Mouse (Mus musculus) lung, postnatal 0 days (tissue): Measurements from ENCODE around the gene Lin54. TPM values are rescaled to one million over a fixed set of nuclear protein-coding genes. Genes with fewer than 3 reads are reported as not detected.

Experiments
- ATAC-seq: fragments of 200-750 bp; cut with Nextera tagmentation; 2 replicates; pipeline ENCODE4 v1.8.0; 2017; ENCODE audit warnings: moderate library complexity
- DNase-seq: peaks from one replicate; pipeline ENCODE4 v3.0.0-alpha.2; 2016; ENCODE audit warnings: low spot score
- H3K27ac ChIP-seq: fragments of 300-500 bp; sonication (generic); 2 replicates; pipeline ENCODE4 v1.5.1; 2014; ENCODE audit warnings: antibody characterized with exemption, mild to moderate bottlenecking, low read length, mixed read lengths
- H3K27me3 ChIP-seq: fragments of 300-500 bp; sonication (generic); replicated peaks from 2 replicates; pipeline ENCODE4 v1.6.1; 2014; ENCODE audit warnings: low read length, mixed read lengths; ENCODE audit not compliant: insufficient read depth
- H3K36me3 ChIP-seq: fragments of 300-500 bp; sonication (generic); 2 replicates; pipeline ENCODE4 v1.6.1; 2014; ENCODE audit warnings: low read length, mixed read lengths; ENCODE audit not compliant: insufficient read depth
- H3K4me1 ChIP-seq: fragments of 300-500 bp; sonication (generic); 2 replicates; pipeline ENCODE4 v1.6.1; 2014; ENCODE audit warnings: antibody characterized with exemption, low read depth, low read length, mixed read lengths; ENCODE audit not compliant: insufficient read depth
- H3K4me2 ChIP-seq: fragments of 300-500 bp; sonication (generic); replicated peaks from 2 replicates; pipeline ENCODE4 v1.6.1; 2014; ENCODE audit warnings: low read depth, mild to moderate bottlenecking, low read length, moderate library complexity, mixed read lengths
- H3K4me3 ChIP-seq: fragments of 300-500 bp; sonication (generic); 2 replicates; pipeline ENCODE4 v1.5.1; 2014; ENCODE audit warnings: low read depth, low read length
- H3K9ac ChIP-seq: fragments of 300-500 bp; sonication (generic); replicated peaks from 2 replicates; pipeline ENCODE4 v1.6.1; 2014; ENCODE audit warnings: low read depth, mild to moderate bottlenecking
- H3K9me3 ChIP-seq: fragments of 300-500 bp; sonication (generic); 2 replicates; pipeline ENCODE4 v1.6.1; 2016; ENCODE audit warnings: low read length, mixed read lengths
- CTCF ChIP-seq: IDR thresholded peaks from 2 replicates; pipeline ENCODE4 v1.5.1; 2016; ENCODE audit warnings: antibody characterized with exemption, mild to moderate bottlenecking
- EP300 ChIP-seq: IDR thresholded peaks from 2 replicates; pipeline ENCODE4 v1.6.1; 2016; ENCODE audit warnings: antibody characterized with exemption, mild to moderate bottlenecking, control low read depth
- WGBS: fragments of 180-500 bp; shearing (Covaris S2); extraction: QIAGEN DNeasy Blood & Tissue Kit; methylation state at CpG from one replicate; pipeline ENCODE4 v1.1.7; 2014; 5-methylcytosine and 5-hydroxymethylcytosine counted together
- polyA plus RNA-seq: library from polyadenylated mRNA; unstranded; fragments of >200 nt; fragmentation: Nextera tagmentation; extraction: Ambion mirVana; gene quantifications from 2 replicates; pipeline ENCODE4 v1.2.1, GENCODE M21; 2015

Gene Lin54
- polyA plus RNA-seq, 1 experiment from 2014 or later: 5.9 TPM

GRCm38 (mm10) chr5:100459468-100459867, 41.0 kb downstream of the Lin54 start:
- H3K4me3 ChIP-seq: no peak overlapping the region
- ATAC-seq: no peak
- no peaks in the 10 kb centered on the region for H3K9me3 ChIP-seq
- DNase-seq: no peak
- H3K4me2 ChIP-seq: no peak overlapping the region
- WGBS: 89% methylated on average over 5 of the region's 5 CpGs
- H3K27ac ChIP-seq: no peak overlapping the region
- H3K4me1 ChIP-seq: no peaks in the 10 kb centered on the region
- H3K27me3 ChIP-seq: no peaks in the 10 kb centered on the region
- no peak for TF ChIP-seq CTCF
- TF ChIP-seq EP300: no peak
- H3K36me3 ChIP-seq: peaks cover 9% of the 10 kb centered on the region; the same call in 1 of the 2 replicates
- no peak overlapping the region for H3K9ac ChIP-seq

- DNase-seq (no peak), ATAC-seq (no peak)
- Histone ChIP-seq H3K4me1 (no peaks in the 10 kb centered on the region), H3K4me3 (no peak overlapping the region), H3K36me3 (peaks cover 23% of the 10 kb centered on the region), H3K9me3 (no peaks in the 10 kb centered on the region), H3K9ac (no peak overlapping the region), H3K4me2 (no peak overlapping the region), H3K27me3 (no peaks in the 10 kb centered on the region), H3K27ac (no peak overlapping the region)
- no peak for TF ChIP-seq CTCF
- no peak for TF ChIP-seq EP300
- WGBS: 84% methylated on average over 2 of the region's 2 CpGs
These were observed 48.6 kb downstream of the Lin54 start for GRCm38 (mm10) chr5:100451871-100452270.

- Histone ChIP-seq H3K4me3 (no peak overlapping the region), H3K36me3 (no peaks in the 10 kb centered on the region), H3K27me3 (no peaks in the 10 kb centered on the region), H3K4me1 (no peaks in the 10 kb centered on the region), H3K4me2 (no peak overlapping the region), H3K27ac (no peak overlapping the region), H3K9ac (no peak overlapping the region), H3K9me3 (no peaks in the 10 kb centered on the region)
- TF ChIP-seq EP300: no peak
- no peak for TF ChIP-seq CTCF
- 95% methylated on average over 14 of the region's 14 CpGs for WGBS
- DNase-seq (no peak), ATAC-seq (no peak)
These were observed 61.6 kb downstream of the Lin54 start for GRCm38 (mm10) chr5:100438796-100439195.

GRCm38 (mm10) chr5:100437917-100438316, 62.5 kb downstream of the Lin54 start:
- 90% methylated on average over 5 of the region's 5 CpGs for WGBS
- no peak overlapping the region for H3K4me3 ChIP-seq
- DNase-seq: no peak
- H3K4me1 ChIP-seq: no peaks in the 10 kb centered on the region
- ATAC-seq: no peak
- no peaks in the 10 kb centered on the region for H3K27me3 ChIP-seq
- H3K36me3 ChIP-seq: no peaks in the 10 kb centered on the region
- no peak overlapping the region for H3K9ac ChIP-seq
- H3K27ac ChIP-seq: no peak overlapping the region
- no peaks in the 10 kb centered on the region for H3K9me3 ChIP-seq
- H3K4me2 ChIP-seq: no peak overlapping the region
- TF ChIP-seq EP300 (no peak), CTCF (no peak)

- Histone ChIP-seq H3K27ac (no peak overlapping the region), H3K27me3 (no peaks in the 10 kb centered on the region), H3K4me2 (no peak overlapping the region), H3K4me1 (no peaks in the 10 kb centered on the region), H3K9me3 (no peaks in the 10 kb centered on the region), H3K9ac (no peak overlapping the region), H3K36me3 (no peaks in the 10 kb centered on the region), H3K4me3 (no peak overlapping the region)
- TF ChIP-seq CTCF (peak; percentile 42; the same call in 1 of the 2 replicates), EP300 (no peak)
- ATAC-seq (no peak), DNase-seq (no peak)
- WGBS: 95% methylated on average over 4 of the region's 4 CpGs
These were observed 63.4 kb downstream of the Lin54 start for GRCm38 (mm10) chr5:100437086-100437485.

GRCm38 (mm10) chr5:100430966-100431365, 69.5 kb downstream of the Lin54 start:
- Histone ChIP-seq H3K36me3 (no peaks in the 10 kb centered on the region; the same call in 1 of the 2 replicates), H3K9me3 (no peaks in the 10 kb centered on the region), H3K4me3 (no peak overlapping the region), H3K4me2 (no peak overlapping the region), H3K27me3 (no peaks in the 10 kb centered on the region), H3K9ac (no peak overlapping the region), H3K27ac (no peak overlapping the region), H3K4me1 (peaks cover 21% of the 10 kb centered on the region)
- TF ChIP-seq CTCF (no peak), EP300 (no peak)
- 58% methylated on average over 2 of the region's 2 CpGs for WGBS
- DNase-seq (no peak), ATAC-seq (no peak)

GRCm38 (mm10) chr5:100430076-100430390, 70.4 kb downstream of the Lin54 start:
- 4% methylated on average over 11 of the region's 11 CpGs for WGBS

More at GRCm38 (mm10) chr5:100430076-100430390, 70.4 kb downstream of the Lin54 start:
- peak overlapping the region; percentile 78 for H3K4me2 ChIP-seq
- no peaks in the 10 kb centered on the region; the same call in 1 of the 2 replicates for H3K36me3 ChIP-seq
- H3K9me3 ChIP-seq: no peaks in the 10 kb centered on the region
- peaks cover 21% of the 10 kb centered on the region for H3K4me1 ChIP-seq
- DNase-seq: no peak
- no peaks in the 10 kb centered on the region for H3K27me3 ChIP-seq
- peak overlapping the region; percentile 72 for H3K4me3 ChIP-seq
- peak overlapping the region; percentile 88 for H3K9ac ChIP-seq
- ATAC-seq: no peak
- H3K27ac ChIP-seq: peak overlapping the region; percentile 88
- TF ChIP-seq CTCF (no peak), EP300 (no peak)
